ENCODE assay signal across 9 mouse cellular contexts in the genomic region with DNA sequence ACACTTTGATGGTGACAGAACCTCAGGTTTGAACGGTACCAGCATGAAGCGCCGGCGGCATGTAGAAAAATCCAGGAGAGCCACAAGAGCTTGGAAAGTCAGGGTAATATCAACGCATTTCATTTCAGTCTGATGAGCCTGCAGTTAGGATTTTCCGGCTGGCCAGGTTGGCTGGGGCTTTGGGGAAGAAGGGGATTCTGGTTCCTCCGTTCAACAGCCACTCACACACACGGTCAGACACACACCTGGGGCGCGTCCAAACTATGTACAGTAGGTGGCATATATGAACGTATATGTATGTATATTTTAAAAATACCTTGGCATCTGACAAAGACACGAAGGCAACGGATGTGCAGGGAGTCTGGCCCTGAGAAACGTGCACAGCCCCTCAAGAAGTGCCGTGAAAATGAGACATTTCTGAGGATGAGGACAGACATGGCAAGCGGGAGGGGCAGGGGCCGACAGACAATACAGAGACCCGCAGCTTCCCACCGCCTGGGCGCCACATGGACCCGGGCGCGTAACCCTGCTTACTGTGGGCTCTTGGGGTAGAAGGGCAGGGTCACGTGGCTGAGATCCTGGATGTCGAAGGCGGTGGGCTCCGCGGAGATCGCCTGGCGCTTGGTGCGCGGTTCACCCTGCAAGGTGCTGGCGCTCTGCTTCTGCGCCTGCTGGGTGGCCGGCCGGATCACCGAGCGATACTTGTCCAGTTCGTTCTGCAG.
DNase-seq lines count a peak whose midpoint lies in the region; ATAC-seq and TF ChIP-seq lines count a peak whose summit lies in the region.
"Had no signal": no experiment of that assay in that cellular context is flagged by ENCODE, and none has a peak within 500 bp of the region (broad histone marks: within the 10 kb centered on the region; RNA-seq: fewer than 3 reads in every experiment).

No protein-coding gene starts in this region.

- no peak overlapping the region for H3K27ac ChIP-seq in ES-Bruce4 (ENCODE audit: insufficient read depth, low read length)
- peak overlapping the region; percentile 71 for H3K27ac ChIP-seq in embryonic facial prominence, embryonic 15.5 days (replicated peaks)
- peak overlapping the region; percentile 80 for H3K27ac ChIP-seq in hindbrain, embryonic 16.5 days (ENCODE audit: low read depth, low read length)
- H3K27ac ChIP-seq in liver, adult 2 months (replicated peaks; ENCODE audit: insufficient read depth, low read depth, low read length): no peak overlapping the region
- H3K27ac ChIP-seq in olfactory bulb, adult 2 months (ENCODE audit: insufficient read depth, low read depth, low read length): peak overlapping the region; percentile 57

- no peaks in the 10 kb centered on the region for H3K79me2 ChIP-seq in liver, adult 2 months (ENCODE audit: control insufficient read depth, insufficient read depth, low read length)

- no peaks in the 10 kb centered on the region for H3K9me3 ChIP-seq in ES-Bruce4 (replicated peaks; ENCODE audit: control insufficient read depth, insufficient read depth, low read length, poor library complexity, severe bottlenecking)
- H3K9me3 ChIP-seq in embryonic facial prominence, embryonic 15.5 days (replicated peaks): no peaks in the 10 kb centered on the region
- H3K9me3 ChIP-seq in hindbrain, embryonic 16.5 days (ENCODE audit: control insufficient read depth, low read length): no peaks in the 10 kb centered on the region

- H3K9ac ChIP-seq in ES-Bruce4 (ENCODE audit: low read depth, poor library complexity, severe bottlenecking): no peak overlapping the region
- peak overlapping the region; percentile 35 for H3K9ac ChIP-seq in embryonic facial prominence, embryonic 15.5 days
- H3K9ac ChIP-seq in hindbrain, embryonic 16.5 days (ENCODE audit: low read depth, low read length): peak overlapping the region; percentile 78
- H3K9ac ChIP-seq in liver, adult 2 months (ENCODE audit: low read depth, low read length): peak overlapping the region; percentile 55

- peak; percentile 22 to 35 for DNase-seq in cerebellum, postnatal 4 days (ENCODE audit: low spot score in 2 of 2)
- no peak for DNase-seq in cerebellum, adult 9-10 months
- no peak for DNase-seq in liver, adult 2 months (ENCODE audit: extremely low read depth, low read depth, low spot score)
- DNase-seq in spleen, postnatal 4 days (ENCODE audit: low spot score in 2 of 2): no peak

- WGBS in embryonic facial prominence, embryonic 15.5 days: 4% methylated on average over 39 of the region's 39 CpGs
- WGBS in hindbrain, embryonic 16.5 days: 5% methylated on average over 39 of the region's 39 CpGs
- 10% methylated on average over 39 of the region's 39 CpGs for WGBS in liver, adult 2 months
- WGBS in olfactory bulb, adult 2 months: 6% methylated on average over 39 of the region's 39 CpGs

- peak overlapping the region; percentile 84 for H3K4me2 ChIP-seq in embryonic facial prominence, embryonic 15.5 days (replicated peaks)
- H3K4me2 ChIP-seq in hindbrain, embryonic 16.5 days (ENCODE audit: low read length): peak overlapping the region; percentile 90

- H3K4me3 ChIP-seq in ES-Bruce4 (ENCODE audit: low read depth, low read length): peak overlapping the region; percentile 51
- H3K4me3 ChIP-seq in embryonic facial prominence, embryonic 15.5 days (replicated peaks): peak overlapping the region; percentile 56
- peak overlapping the region; percentile 64 for H3K4me3 ChIP-seq in hindbrain, embryonic 16.5 days (ENCODE audit: low read length)
- peak overlapping the region; percentile 66 for H3K4me3 ChIP-seq in liver, adult 2 months (ENCODE audit: insufficient read depth, low read depth, low read length)
- peak overlapping the region; percentile 70 for H3K4me3 ChIP-seq in olfactory bulb, adult 2 months (ENCODE audit: insufficient read depth, low read depth, low read length)

- H3K4me1 ChIP-seq in ES-Bruce4 (ENCODE audit: control insufficient read depth, insufficient read depth, low read length): no peaks in the 10 kb centered on the region
- peaks cover 6% of the 10 kb centered on the region for H3K4me1 ChIP-seq in embryonic facial prominence, embryonic 15.5 days
- H3K4me1 ChIP-seq in hindbrain, embryonic 16.5 days (ENCODE audit: control insufficient read depth, insufficient read depth, low read depth, low read length): peaks cover 17% of the 10 kb centered on the region
- no peaks in the 10 kb centered on the region for H3K4me1 ChIP-seq in liver, adult 2 months (ENCODE audit: control insufficient read depth, insufficient read depth, low read length)
- H3K4me1 ChIP-seq in olfactory bulb, adult 2 months (ENCODE audit: control insufficient read depth, insufficient read depth, low read length): no peaks in the 10 kb centered on the region

- TF ChIP-seq CTCF in ES-Bruce4 (IDR thresholded peaks at IDR 0.05; ENCODE audit: low read depth, low read length): no peak
- no peak for TF ChIP-seq CTCF in liver, adult 2 months (IDR thresholded peaks at IDR 0.05; ENCODE audit: low read depth, low read length)
- no peak for TF ChIP-seq CTCF in olfactory bulb, adult 2 months (IDR thresholded peaks at IDR 0.05; ENCODE audit: insufficient read depth, low read depth, low read length)

- no peak for TF ChIP-seq POLR2A in ES-Bruce4 (IDR thresholded peaks at IDR 0.05; ENCODE audit: insufficient read depth, low read length)
- TF ChIP-seq POLR2A in liver, adult 2 months (IDR thresholded peaks at IDR 0.05; ENCODE audit: extremely low read depth, insufficient read depth, low read length): no peak
- no peak for TF ChIP-seq POLR2A in olfactory bulb, adult 2 months (IDR thresholded peaks at IDR 0.05; ENCODE audit: insufficient read depth, low read depth, low read length)

- ATAC-seq in embryonic facial prominence, embryonic 15.5 days (ENCODE audit: insufficient number of reproducible peaks, low FRiP score, low TSS enrichment, low read depth): peak; percentile 68; the same call in 1 of the 2 replicates
- ATAC-seq in hindbrain, embryonic 16.5 days: peak; percentile 84

- H3K27me3 ChIP-seq in ES-Bruce4 (ENCODE audit: control insufficient read depth, insufficient read depth, low read length, poor library complexity, severe bottlenecking): peaks cover 6% of the 10 kb centered on the region; the same call in 1 of the 2 replicates
- no peaks in the 10 kb centered on the region for H3K27me3 ChIP-seq in embryonic facial prominence, embryonic 15.5 days
- H3K27me3 ChIP-seq in hindbrain, embryonic 16.5 days (replicated peaks; ENCODE audit: control insufficient read depth, insufficient read depth, low read length): no peaks in the 10 kb centered on the region
- 0 out of 2 replicates have a peak, but pooled peaks cover 3% of the 10 kb centered on the region for H3K27me3 ChIP-seq in liver, adult 2 months (ENCODE audit: control insufficient read depth, insufficient read depth, low read length)
- H3K27me3 ChIP-seq: CH12.LX had no signal

- no peak for TF ChIP-seq EP300 in ES-Bruce4 (IDR thresholded peaks at IDR 0.05; ENCODE audit: insufficient read depth, low read depth, low read length)

- no peaks in the 10 kb centered on the region for H3K36me3 ChIP-seq in ES-Bruce4 (ENCODE audit: control insufficient read depth, insufficient read depth, low read length, poor library complexity, severe bottlenecking)
- no peaks in the 10 kb centered on the region for H3K36me3 ChIP-seq in embryonic facial prominence, embryonic 15.5 days
- no peaks in the 10 kb centered on the region for H3K36me3 ChIP-seq in hindbrain, embryonic 16.5 days (ENCODE audit: control insufficient read depth, insufficient read depth, low read length)
- H3K36me3 ChIP-seq in liver, adult 2 months (ENCODE audit: control insufficient read depth, insufficient read depth, low read length): no peaks in the 10 kb centered on the region

Comparison
In these comparisons a context has a peak if more than half of its experiments do, and no peak if none do; other contexts are left out.
1. DNase-seq: peak in cerebellum, postnatal 4 days (2 of 2); none in cerebellum, adult 9-10 months (single experiment), liver, adult 2 months (single experiment) and spleen, postnatal 4 days (0 of 2).
2. H3K27ac ChIP-seq: peak in embryonic facial prominence, embryonic 15.5 days (single experiment), hindbrain, embryonic 16.5 days (single experiment) and olfactory bulb, adult 2 months (single experiment); none in ES-Bruce4 (single experiment) and liver, adult 2 months (single experiment).
3. Peak in every context shown above with its lines, with median percentiles within 50 percentile points of each other: H3K4me3 ChIP-seq.